Mouse (Mus musculus) embryonic facial prominence, embryonic 12.5 days (tissue): ENCODE data around the gene Zbtb7b. TPM values are rescaled to one million over a fixed set of nuclear protein-coding genes. Genes with fewer than 3 reads are reported as not detected.

ENCODE experiments used
- ATAC-seq: fragments of 200-750 bp; cut with Nextera tagmentation; 2 replicates; pipeline ENCODE4 v1.8.0; 2017; ENCODE audit not compliant: insufficient number of reproducible peaks, insufficient read depth, low FRiP score, low TSS enrichment
- H3K27ac ChIP-seq: fragments of 300-500 bp; sonication (generic); 2 replicates; pipeline ENCODE4 v1.5.1; 2016; ENCODE audit warnings: mild to moderate bottlenecking
- H3K27me3 ChIP-seq: fragments of 300-500 bp; sonication (generic); 2 replicates; pipeline ENCODE4 v1.6.1; 2016; ENCODE audit warnings: mild to moderate bottlenecking, moderate library complexity
- H3K36me3 ChIP-seq: fragments of 300-500 bp; sonication (generic); 2 replicates; pipeline ENCODE4 v1.6.1; 2016; ENCODE audit warnings: mild to moderate bottlenecking
- H3K4me1 ChIP-seq: fragments of 300-500 bp; sonication (generic); 2 replicates; pipeline ENCODE4 v1.6.1; 2016
- H3K4me2 ChIP-seq: fragments of 300-500 bp; sonication (generic); replicated peaks from 2 replicates; pipeline ENCODE4 v1.6.1; 2016; ENCODE audit warnings: mild to moderate bottlenecking, moderate library complexity
- H3K4me3 ChIP-seq: fragments of 300-500 bp; sonication (generic); 2 replicates; pipeline ENCODE4 v1.5.1; 2016; ENCODE audit warnings: mild to moderate bottlenecking
- H3K9ac ChIP-seq: fragments of 300-500 bp; sonication (generic); 2 replicates; pipeline ENCODE4 v1.6.1; 2016; ENCODE audit warnings: mild to moderate bottlenecking, moderate library complexity
- H3K9me3 ChIP-seq: fragments of 300-500 bp; sonication (generic); 2 replicates; pipeline ENCODE4 v1.6.1; 2016; ENCODE audit warnings: mild to moderate bottlenecking, moderate library complexity
- WGBS: fragments of 180-500 bp; shearing (Covaris S2); methylation state at CpG from one replicate; pipeline ENCODE4 v1.1.7; 2016; 5-methylcytosine and 5-hydroxymethylcytosine counted together
- polyA plus RNA-seq: library from polyadenylated mRNA; unstranded; fragments of >200 nt; fragmentation: Nextera tagmentation; extraction: Ambion mirVana; gene quantifications from 2 replicates; pipeline ENCODE4 v1.2.1, GENCODE M21; 2016

Zbtb7b gene
- polyA plus RNA-seq, 1 experiment from 2014 or later = 0.83 TPM

DNA sequence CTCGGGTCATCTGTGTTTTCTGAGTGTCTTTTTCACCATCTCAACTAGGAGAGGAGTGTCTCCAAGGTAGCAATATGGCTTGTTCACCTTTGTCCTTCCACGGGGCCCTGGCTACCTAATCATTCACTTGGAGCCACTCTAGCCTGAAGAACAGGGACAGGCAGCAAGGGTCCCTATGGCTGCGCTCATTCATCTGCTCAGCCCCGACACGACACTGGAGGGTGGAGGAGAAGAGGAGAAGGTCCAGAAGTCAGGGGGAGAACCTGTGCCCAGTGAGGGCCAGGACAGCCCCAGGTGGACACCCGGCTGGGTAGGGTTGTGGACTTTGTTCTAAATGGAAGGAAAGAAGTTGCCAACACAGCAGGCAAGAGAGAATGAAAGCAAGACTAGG is 39.1 kb downstream of the Zbtb7b start:
- Histone ChIP-seq H3K4me2 (no peak overlapping the region), H3K27ac (no peak overlapping the region), H3K9ac (no peak overlapping the region), H3K4me3 (no peak overlapping the region), H3K4me1 (peaks cover 5% of the 10 kb centered on the region), H3K36me3 (no peaks in the 10 kb centered on the region), H3K27me3 (peaks cover 18% of the 10 kb centered on the region; the same call in 1 of the 2 replicates), H3K9me3 (no peaks in the 10 kb centered on the region)
- no peak for ATAC-seq
- 78% methylated on average over 6 of the region's 6 CpGs for WGBS

DNA sequence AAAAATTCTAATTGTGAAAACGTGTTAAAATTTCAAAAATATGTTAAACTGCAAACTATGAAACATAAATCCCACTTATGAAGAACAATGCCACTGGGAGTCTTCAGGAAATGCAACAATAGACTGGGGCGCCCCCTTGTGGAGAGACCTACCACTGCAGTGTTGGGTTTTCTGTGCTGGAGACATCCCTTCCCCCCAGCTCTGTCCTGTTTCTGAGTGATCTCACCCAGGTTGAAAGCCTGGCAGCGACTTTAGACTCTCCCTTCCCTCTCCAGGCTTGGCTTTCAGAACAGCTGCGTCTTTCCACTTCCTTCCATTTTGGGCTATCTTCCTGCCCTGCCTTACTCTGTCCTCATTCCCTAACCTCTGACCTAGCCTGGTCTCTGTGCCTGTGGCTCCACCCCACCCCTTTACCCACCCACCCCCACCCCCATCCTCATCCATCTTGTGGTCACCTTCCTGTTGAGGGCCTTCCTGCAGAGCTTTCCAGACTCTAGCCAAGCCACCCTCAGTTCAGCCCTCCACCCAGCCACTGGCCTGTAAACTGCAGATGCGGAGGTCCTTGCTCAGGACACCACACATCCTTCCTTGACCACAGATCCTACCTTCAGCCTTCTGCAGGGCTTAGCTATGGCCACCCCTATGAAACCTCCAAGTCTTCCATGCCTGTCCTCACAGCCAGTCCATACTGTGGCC is 39.6 kb downstream of the Zbtb7b start:
- no peak for ATAC-seq
- Histone ChIP-seq H3K27ac (no peak overlapping the region), H3K9ac (no peak overlapping the region), H3K4me1 (peaks cover 9% of the 10 kb centered on the region), H3K4me3 (no peak overlapping the region), H3K9me3 (no peaks in the 10 kb centered on the region), H3K27me3 (peaks cover 23% of the 10 kb centered on the region; the same call in 1 of the 2 replicates), H3K4me2 (no peak overlapping the region), H3K36me3 (no peaks in the 10 kb centered on the region)
- 21% methylated on average over 5 of the region's 5 CpGs for WGBS

DNA sequence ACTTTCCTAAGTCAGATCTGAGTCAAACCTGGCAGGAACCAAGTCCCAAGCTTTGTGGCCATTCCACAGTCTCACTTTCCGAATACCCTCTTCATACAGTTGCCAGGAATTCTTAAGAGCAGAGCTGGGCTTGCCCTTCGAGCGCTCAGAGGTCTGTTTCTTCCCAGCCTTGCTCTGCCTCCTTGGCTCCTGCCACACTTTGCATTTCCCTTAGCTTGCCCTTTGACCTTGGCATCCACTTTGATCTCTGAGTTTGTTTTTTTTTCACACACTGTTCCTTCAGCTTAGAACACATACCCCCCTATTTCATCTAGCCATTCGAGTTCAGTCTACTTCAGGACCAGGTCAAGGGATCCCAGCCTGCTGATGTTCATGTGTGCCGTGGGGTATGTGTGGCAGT is 43.3 kb downstream of the Zbtb7b start:
- H3K9ac ChIP-seq = no peak overlapping the region
- ATAC-seq = no peak
- peaks cover 21% of the 10 kb centered on the region for H3K4me1 ChIP-seq
- no peak overlapping the region for H3K4me3 ChIP-seq
- H3K27ac ChIP-seq = no peak overlapping the region
- 0 out of 2 replicates have a peak, but pooled peaks cover 8% of the 10 kb centered on the region for H3K36me3 ChIP-seq
- H3K4me2 ChIP-seq = no peak overlapping the region
- WGBS = 43% methylated on average over 5 of the region's 5 CpGs
- no peaks in the 10 kb centered on the region for H3K9me3 ChIP-seq
- H3K27me3 ChIP-seq = peaks cover 44% of the 10 kb centered on the region

DNA sequence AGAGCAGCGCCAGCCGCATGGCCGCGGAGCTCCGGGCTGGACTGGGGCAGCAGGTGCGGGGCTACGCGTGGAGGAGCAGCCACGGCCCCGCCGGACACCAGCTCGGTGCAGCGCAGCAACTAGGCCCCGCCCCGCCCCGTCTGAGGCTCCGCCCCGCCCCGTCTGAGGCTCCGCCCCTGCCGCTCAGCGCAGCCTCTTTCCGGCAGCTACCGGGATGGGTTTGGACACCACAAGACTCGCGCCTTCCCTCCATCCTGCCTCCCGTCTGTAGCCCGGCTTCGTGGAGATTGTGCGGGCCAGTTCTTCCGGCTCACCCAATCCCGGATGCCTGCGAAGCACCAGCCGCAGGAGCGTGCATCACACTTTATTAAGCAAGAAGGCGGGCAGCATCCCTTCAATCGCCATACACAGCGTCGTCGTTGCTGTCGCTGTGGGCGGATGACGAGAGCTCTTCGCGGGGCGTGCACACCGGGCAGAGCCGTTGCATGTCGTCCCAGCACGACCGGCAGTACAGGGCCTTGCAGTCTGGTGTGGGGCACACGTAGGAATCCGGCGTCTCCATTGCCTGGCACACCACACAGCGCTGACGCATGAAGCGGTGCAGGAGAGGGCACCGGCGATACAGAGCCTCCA is 44.6 kb downstream of the Zbtb7b start, which contains the start of gene Adam15:
TSS of gene Adam15 (minus strand) at position 128 of the 633 bp plus-strand sequence.
- H3K27me3 ChIP-seq = peaks cover 44% of the 10 kb centered on the region
- peak; percentile 81 for ATAC-seq
- H3K27ac ChIP-seq = peak within 1 kb of the TSS; percentile 46; the same call in 1 of the 2 replicates
- H3K4me3 ChIP-seq = peak within 1 kb of the TSS; percentile 66
- peaks cover 19% of the 10 kb centered on the region for H3K4me1 ChIP-seq
- peak within 1 kb of the TSS; percentile 65 for H3K9ac ChIP-seq
- peak within 1 kb of the TSS; percentile 97 for H3K4me2 ChIP-seq
- no peaks in the 10 kb centered on the region for H3K9me3 ChIP-seq
- WGBS = under 1% methylated on average over 55 of the region's 59 CpGs
- peaks cover 20% of the 10 kb centered on the region; the same call in 1 of the 2 replicates for H3K36me3 ChIP-seq

DNA sequence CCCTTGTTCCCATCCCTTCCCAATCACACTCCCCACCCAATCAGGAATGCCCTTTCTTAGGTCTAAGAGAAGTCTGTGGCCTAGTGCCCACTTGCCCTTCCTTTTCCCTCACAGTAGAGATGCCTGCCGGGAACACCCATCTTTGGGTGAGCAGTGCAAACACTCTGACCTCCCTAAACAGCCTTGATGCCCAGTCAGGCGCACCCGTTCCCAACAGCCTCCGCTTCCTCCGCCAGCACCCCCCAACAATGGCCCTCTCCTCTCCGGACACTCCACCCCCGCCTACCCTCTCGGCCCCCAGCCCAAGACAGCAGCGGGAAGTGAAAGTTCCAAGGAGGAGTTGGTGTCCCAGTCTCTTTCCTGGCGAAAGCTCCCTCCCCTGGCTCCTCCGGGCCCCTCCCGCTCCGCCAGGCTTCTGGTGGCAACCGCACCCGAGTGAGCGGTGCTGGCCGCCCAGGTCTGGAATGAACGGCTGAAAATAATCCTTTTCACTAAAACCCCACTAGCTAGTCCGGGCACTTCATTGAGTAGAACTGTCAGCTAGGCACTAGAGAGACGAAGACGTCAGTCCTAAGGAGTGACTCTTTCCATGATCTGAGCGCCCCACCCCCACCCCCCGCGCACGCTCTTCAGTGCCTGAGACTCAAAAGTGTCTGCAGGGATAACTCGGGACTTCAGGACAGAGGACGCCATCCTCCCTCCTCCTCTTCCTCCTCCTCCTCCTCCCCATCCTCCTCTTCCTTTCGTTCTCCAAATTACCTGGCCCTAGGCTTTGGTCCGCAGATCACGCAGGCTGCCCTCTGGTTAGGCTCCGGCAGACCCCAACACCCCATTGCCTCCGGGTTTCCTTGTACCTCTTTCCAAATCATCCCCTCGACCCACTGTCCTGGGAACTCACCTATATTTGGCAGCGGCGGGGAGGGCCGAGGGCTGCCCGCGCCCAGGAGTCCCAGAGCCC is 45.4 kb downstream of the Zbtb7b start:
- Histone ChIP-seq H3K27me3 (peaks cover 44% of the 10 kb centered on the region), H3K9ac (peak overlapping the region; percentile 65), H3K9me3 (no peaks in the 10 kb centered on the region), H3K4me3 (peak overlapping the region; percentile 66), H3K27ac (peak overlapping the region; percentile 46; the same call in 1 of the 2 replicates), H3K36me3 (peaks cover 28% of the 10 kb centered on the region), H3K4me2 (peak overlapping the region; percentile 97), H3K4me1 (peaks cover 17% of the 10 kb centered on the region)
- ATAC-seq = no peak
- WGBS = under 1% methylated on average over 38 of the region's 38 CpGs

DNA sequence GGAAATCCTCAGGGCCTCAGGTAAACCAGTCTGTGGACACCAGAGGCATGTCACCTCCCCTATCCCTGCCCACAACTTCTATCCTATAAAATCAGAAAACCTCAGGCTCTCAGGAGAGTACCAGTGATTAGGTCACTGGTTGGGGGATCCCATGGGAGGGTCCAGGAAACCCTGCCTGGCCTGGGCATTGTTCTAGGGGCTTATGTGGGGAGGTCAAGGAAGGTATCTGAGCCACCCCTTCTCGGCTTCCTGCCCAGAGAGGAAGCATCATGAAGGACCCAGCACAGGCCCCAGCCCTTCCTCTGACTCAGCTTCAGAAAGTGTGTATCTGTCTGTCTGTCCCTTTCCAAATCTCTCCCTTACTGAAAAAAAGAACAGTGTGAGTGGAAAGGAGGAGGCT is 46.7 kb downstream of the Zbtb7b start:
- peaks cover 17% of the 10 kb centered on the region for H3K4me1 ChIP-seq
- H3K4me3 ChIP-seq = no peak overlapping the region
- ATAC-seq = no peak
- H3K4me2 ChIP-seq = no peak overlapping the region
- H3K36me3 ChIP-seq = peaks cover 39% of the 10 kb centered on the region
- H3K27ac ChIP-seq = no peak overlapping the region
- H3K9me3 ChIP-seq = no peaks in the 10 kb centered on the region
- no peak overlapping the region for H3K9ac ChIP-seq
- 50% methylated on average over 1 of the region's 1 CpGs for WGBS
- H3K27me3 ChIP-seq = peaks cover 39% of the 10 kb centered on the region

DNA sequence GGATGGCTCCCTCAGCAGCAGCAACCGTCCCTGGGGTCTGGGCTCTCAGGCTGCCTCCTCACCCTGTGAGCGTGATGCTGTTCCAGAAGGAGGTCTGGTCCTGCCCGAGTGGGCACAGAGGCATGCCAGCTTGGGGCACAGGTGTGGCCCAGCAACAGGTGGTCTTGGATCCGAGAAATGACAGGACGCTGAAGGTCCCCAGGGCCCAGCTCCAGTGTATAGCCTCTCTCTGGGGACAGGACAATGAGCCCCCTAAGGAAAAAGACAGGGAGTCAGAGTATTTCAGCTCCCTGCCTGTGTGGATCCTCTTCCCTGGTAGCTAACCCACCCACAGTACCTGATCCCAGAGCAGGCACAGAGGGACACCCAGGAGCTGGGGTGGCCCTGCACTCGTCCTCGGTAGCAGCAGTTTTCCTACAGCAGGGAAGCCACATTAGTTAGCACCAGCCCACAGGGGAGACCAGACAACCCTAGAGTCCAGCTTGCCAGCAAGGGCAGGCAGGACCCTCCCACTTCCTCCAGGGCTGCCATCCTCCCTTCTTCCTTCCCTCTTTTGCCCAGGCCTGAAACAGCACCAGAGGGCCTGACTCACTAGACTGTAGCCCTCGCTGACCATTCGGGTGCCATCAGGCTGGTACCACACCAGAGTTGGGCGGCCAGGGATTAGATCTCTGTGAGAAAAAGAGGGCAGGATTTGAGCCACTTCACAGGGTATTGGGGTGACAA is 47.6 kb downstream of the Zbtb7b start:
- 74% methylated on average over 10 of the region's 10 CpGs for WGBS
- Histone ChIP-seq H3K36me3 (peaks cover 48% of the 10 kb centered on the region), H3K4me1 (peaks cover 17% of the 10 kb centered on the region), H3K9me3 (no peaks in the 10 kb centered on the region), H3K4me3 (no peak overlapping the region), H3K4me2 (no peak overlapping the region), H3K27me3 (peaks cover 36% of the 10 kb centered on the region), H3K9ac (no peak overlapping the region), H3K27ac (no peak overlapping the region)
- no peak for ATAC-seq

DNA sequence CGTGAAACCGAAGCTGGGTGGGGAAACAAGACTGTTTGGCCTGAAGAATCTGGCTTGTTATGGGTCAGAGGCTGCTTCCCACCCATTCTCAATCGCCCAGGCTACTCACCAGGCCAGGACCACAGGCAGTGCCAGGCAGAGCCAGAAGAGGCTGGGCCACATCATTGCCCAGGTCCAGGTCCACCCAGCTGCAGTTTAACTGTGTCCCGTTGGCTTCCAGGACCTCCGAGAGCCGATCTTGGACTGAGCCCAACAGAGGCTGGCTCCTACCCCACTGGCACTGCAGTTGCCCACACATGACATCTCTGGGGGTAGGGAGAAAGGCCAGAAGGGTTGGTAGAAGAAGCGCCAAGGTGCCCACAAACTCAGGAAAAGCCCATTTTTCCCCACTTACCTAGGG is 51.3 kb downstream of the Zbtb7b start:
- Histone ChIP-seq H3K27me3 (peaks cover 15% of the 10 kb centered on the region; the same call in 1 of the 2 replicates), H3K4me2 (no peak overlapping the region), H3K9me3 (no peaks in the 10 kb centered on the region), H3K36me3 (peaks cover 49% of the 10 kb centered on the region), H3K4me1 (peaks cover 27% of the 10 kb centered on the region), H3K27ac (no peak overlapping the region), H3K9ac (no peak overlapping the region), H3K4me3 (no peak overlapping the region)
- 83% methylated on average over 7 of the region's 7 CpGs for WGBS
- no peak for ATAC-seq

DNA sequence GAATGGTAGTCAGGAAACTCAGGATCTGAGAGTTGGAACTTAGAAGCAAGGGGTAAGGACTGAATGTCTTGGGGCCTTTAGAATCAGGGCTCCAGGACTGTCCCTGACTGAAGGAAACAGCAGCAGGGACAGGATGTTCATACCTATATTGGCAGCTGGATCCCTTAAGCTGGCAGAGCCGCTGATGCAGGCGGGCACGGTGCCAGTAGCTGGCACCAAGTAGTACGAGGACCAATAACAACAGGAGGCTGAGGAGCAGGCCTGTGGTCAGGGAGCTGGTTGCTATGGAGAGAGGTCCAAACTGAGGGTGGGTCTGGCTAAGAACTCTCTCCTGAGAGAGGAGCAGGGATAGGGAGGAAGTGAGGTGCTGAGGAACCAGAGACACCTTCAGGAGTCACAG is 52.8 kb downstream of the Zbtb7b start:
- ATAC-seq = no peak

DNA sequence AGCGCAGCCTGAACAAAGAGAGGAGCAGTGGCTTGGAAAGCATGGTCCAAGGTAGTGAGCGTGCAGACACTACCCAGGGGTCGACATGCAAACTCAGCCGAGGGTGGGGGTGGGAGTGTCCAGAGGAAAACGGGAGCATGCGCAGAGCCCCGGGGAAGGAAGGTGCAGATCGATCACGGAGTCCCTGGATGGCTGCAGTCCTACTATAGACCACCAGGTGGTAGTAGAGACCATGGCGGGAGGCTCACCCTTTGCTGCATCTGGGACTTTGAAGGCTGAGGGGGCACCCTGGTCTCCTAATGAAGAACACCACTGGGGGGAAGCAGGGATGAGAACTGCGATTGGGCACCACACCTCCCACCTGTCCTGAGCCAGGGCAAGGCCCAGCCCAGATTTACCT is 54.1 kb downstream of the Zbtb7b start:
- 3% methylated on average over 11 of the region's 11 CpGs for WGBS
- no peaks in the 10 kb centered on the region for H3K27me3 ChIP-seq
- peak overlapping the region; percentile 86 for H3K4me2 ChIP-seq
- H3K9me3 ChIP-seq = no peaks in the 10 kb centered on the region
- H3K9ac ChIP-seq = peak overlapping the region; percentile 49
- peaks cover 34% of the 10 kb centered on the region for H3K36me3 ChIP-seq
- H3K4me3 ChIP-seq = peak overlapping the region; percentile 32
- peaks cover 43% of the 10 kb centered on the region for H3K4me1 ChIP-seq
- H3K27ac ChIP-seq = no peak overlapping the region
- ATAC-seq = no peak

More for the DNA sequence above, 52.8 kb downstream of the Zbtb7b start:
- H3K36me3 ChIP-seq = peaks cover 44% of the 10 kb centered on the region
- 94% methylated on average over 4 of the region's 4 CpGs for WGBS
- H3K4me3 ChIP-seq = no peak overlapping the region
- H3K4me1 ChIP-seq = peaks cover 31% of the 10 kb centered on the region
- 0 out of 2 replicates have a peak, but pooled peaks cover 3% of the 10 kb centered on the region for H3K27me3 ChIP-seq
- H3K9me3 ChIP-seq = no peaks in the 10 kb centered on the region
- H3K4me2 ChIP-seq = no peak overlapping the region
- no peak overlapping the region; the same call in 1 of the 2 replicates for H3K9ac ChIP-seq
- H3K27ac ChIP-seq = no peak overlapping the region; the same call in 1 of the 2 replicates

DNA sequence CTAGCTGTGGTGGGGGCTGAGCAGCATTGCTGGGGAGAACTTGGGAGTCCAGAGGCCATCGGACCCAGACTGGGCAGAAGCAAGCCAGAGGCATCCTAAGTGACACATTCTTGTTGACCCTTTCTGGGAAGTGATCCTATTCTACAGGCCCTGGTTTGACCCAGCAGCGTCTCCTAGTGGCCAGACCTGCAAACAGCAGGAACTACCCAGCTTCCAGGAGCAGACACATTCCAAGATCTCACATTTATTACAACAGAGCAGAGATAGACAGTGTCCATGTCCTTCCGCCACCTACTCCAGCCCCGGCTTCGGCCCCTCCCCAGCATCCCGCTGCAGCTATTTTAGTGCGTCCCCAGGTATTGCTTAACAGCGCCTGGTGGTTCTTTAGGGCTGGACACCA is 55.2 kb downstream of the Zbtb7b start:
- H3K36me3 ChIP-seq = peaks cover 32% of the 10 kb centered on the region
- H3K9ac ChIP-seq = no peak overlapping the region
- H3K4me2 ChIP-seq = peak overlapping the region; percentile 86
- peaks cover 46% of the 10 kb centered on the region for H3K4me1 ChIP-seq
- no peaks in the 10 kb centered on the region for H3K9me3 ChIP-seq
- no peak for ATAC-seq
- 0 out of 2 replicates have a peak overlapping the region, but pooled peaks have one; percentile 91 for H3K4me3 ChIP-seq
- no peaks in the 10 kb centered on the region for H3K27me3 ChIP-seq
- peak overlapping the region; percentile 97 for H3K27ac ChIP-seq
- 30% methylated on average over 8 of the region's 8 CpGs for WGBS
